Mouse (Mus musculus): ENCODE measurements around the gene Fbxo47. TPM values are rescaled to one million over a fixed set of nuclear protein-coding genes. Genes with fewer than 3 reads are reported as not detected.

Fbxo47 gene
- polyA plus RNA-seq, 1 experiment from 2014 or later = 0.33 TPM

GRCm38 (mm10) chr11:97905941-97906340 is 22.0 kb upstream of the Fbxo47 start:
- no peak overlapping the region for H3K4me3 ChIP-seq (replicated peaks)
- no peak overlapping the region for H3K9ac ChIP-seq
- ATAC-seq (ENCODE audit: low read depth) = no peak
- H3K9me3 ChIP-seq (replicated peaks) = no peaks in the 10 kb centered on the region
- no peaks in the 10 kb centered on the region for H3K4me1 ChIP-seq (replicated peaks)
- no peak overlapping the region for H3K27ac ChIP-seq
- H3K4me2 ChIP-seq = no peak overlapping the region
- no peak for DNase-seq
- H3K27me3 ChIP-seq = no peaks in the 10 kb centered on the region
- H3K36me3 ChIP-seq = no peaks in the 10 kb centered on the region
- WGBS (ENCODE audit: insufficient replicate concordance) = 54% methylated on average over 2 of the region's 2 CpGs

GRCm38 (mm10) chr11:97905540-97905939 is 21.6 kb upstream of the Fbxo47 start:
- H3K9ac ChIP-seq = no peak overlapping the region
- ATAC-seq (ENCODE audit: low read depth) = no peak
- no peak overlapping the region for H3K4me2 ChIP-seq
- no peaks in the 10 kb centered on the region for H3K27me3 ChIP-seq
- no peak for DNase-seq
- H3K27ac ChIP-seq = no peak overlapping the region
- H3K9me3 ChIP-seq (replicated peaks) = no peaks in the 10 kb centered on the region
- no peaks in the 10 kb centered on the region for H3K4me1 ChIP-seq (replicated peaks)
- H3K36me3 ChIP-seq = no peaks in the 10 kb centered on the region
- 67% methylated on average over 2 of the region's 2 CpGs for WGBS (ENCODE audit: insufficient replicate concordance)
- H3K4me3 ChIP-seq (replicated peaks) = no peak overlapping the region

GRCm38 (mm10) chr11:97904801-97905200 is 20.8 kb upstream of the Fbxo47 start:
- Histone ChIP-seq H3K27me3 (no peaks in the 10 kb centered on the region), H3K27ac (no peak overlapping the region), H3K4me3 (replicated peaks) (no peak overlapping the region), H3K36me3 (no peaks in the 10 kb centered on the region), H3K9me3 (replicated peaks) (no peaks in the 10 kb centered on the region), H3K9ac (no peak overlapping the region), H3K4me1 (replicated peaks) (no peaks in the 10 kb centered on the region), H3K4me2 (no peak overlapping the region)
- ATAC-seq (ENCODE audit: low read depth) = no peak
- 74% methylated on average over 13 of the region's 13 CpGs for WGBS (ENCODE audit: insufficient replicate concordance)
- DNase-seq = no peak

GRCm38 (mm10) chr11:97901806-97902205 is 17.9 kb upstream of the Fbxo47 start:
- no peaks in the 10 kb centered on the region for H3K9me3 ChIP-seq (replicated peaks)
- ATAC-seq (ENCODE audit: low read depth) (no peak), DNase-seq (no peak)
- no peaks in the 10 kb centered on the region for H3K36me3 ChIP-seq
- WGBS (ENCODE audit: insufficient replicate concordance) = 53% methylated on average over 6 of the region's 6 CpGs
- H3K4me2 ChIP-seq = no peak overlapping the region
- no peak overlapping the region for H3K27ac ChIP-seq
- H3K4me1 ChIP-seq (replicated peaks) = no peaks in the 10 kb centered on the region
- 0 out of 2 replicates have a peak, but pooled peaks cover 4% of the 10 kb centered on the region for H3K27me3 ChIP-seq
- no peak overlapping the region for H3K4me3 ChIP-seq (replicated peaks)
- H3K9ac ChIP-seq = no peak overlapping the region

DNA sequence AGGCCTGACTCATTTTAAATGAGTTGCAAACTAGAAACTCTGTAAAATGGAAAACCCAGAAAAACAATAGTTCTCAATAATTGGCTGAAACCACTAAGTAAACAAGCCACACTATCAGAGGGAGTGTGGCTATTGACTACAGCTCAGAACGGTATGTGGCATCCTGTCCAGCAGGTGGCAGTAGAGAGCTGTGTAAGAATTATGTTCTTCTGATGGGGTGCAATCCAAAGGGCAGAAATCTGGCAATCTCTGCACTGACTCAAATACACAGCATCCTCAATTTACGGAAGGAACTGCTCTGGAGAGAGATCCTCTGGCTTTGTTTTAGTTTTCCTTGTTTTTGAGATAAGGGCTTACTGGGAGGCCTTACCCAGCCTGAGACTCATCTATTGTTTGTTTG is 15.9 kb upstream of the Fbxo47 start:
- Histone ChIP-seq H3K9ac (no peak overlapping the region), H3K27ac (no peak overlapping the region), H3K4me2 (no peak overlapping the region), H3K27me3 (0 out of 2 replicates have a peak, but pooled peaks cover 4% of the 10 kb centered on the region), H3K4me1 (replicated peaks) (no peaks in the 10 kb centered on the region), H3K36me3 (no peaks in the 10 kb centered on the region), H3K9me3 (replicated peaks) (no peaks in the 10 kb centered on the region), H3K4me3 (replicated peaks) (no peak overlapping the region)
- DNase-seq = peak; percentile 51
- no peak; the same call in 1 of the 2 replicates for ATAC-seq (ENCODE audit: low read depth)
- 1% methylated on average over 2 of the region's 2 CpGs for WGBS (ENCODE audit: insufficient replicate concordance)

GRCm38 (mm10) chr11:97897568-97898185 is 13.7 kb upstream of the Fbxo47 start:
- H3K9me3 ChIP-seq (replicated peaks) = no peaks in the 10 kb centered on the region
- no peak overlapping the region for H3K27ac ChIP-seq
- no peak for DNase-seq
- H3K27me3 ChIP-seq = 0 out of 2 replicates have a peak, but pooled peaks cover 4% of the 10 kb centered on the region
- no peak overlapping the region for H3K4me2 ChIP-seq
- ATAC-seq (ENCODE audit: low read depth) = no peak
- H3K4me1 ChIP-seq (replicated peaks) = no peaks in the 10 kb centered on the region
- WGBS (ENCODE audit: insufficient replicate concordance) = 63% methylated on average over 3 of the region's 3 CpGs
- H3K9ac ChIP-seq = no peak overlapping the region
- no peaks in the 10 kb centered on the region for H3K36me3 ChIP-seq
- no peak overlapping the region for H3K4me3 ChIP-seq (replicated peaks)

- Histone ChIP-seq H3K9ac (no peak overlapping the region), H3K4me2 (no peak overlapping the region), H3K4me1 (replicated peaks) (no peaks in the 10 kb centered on the region), H3K27me3 (0 out of 2 replicates have a peak, but pooled peaks cover 4% of the 10 kb centered on the region), H3K4me3 (replicated peaks) (no peak overlapping the region), H3K27ac (no peak overlapping the region), H3K9me3 (replicated peaks) (no peaks in the 10 kb centered on the region), H3K36me3 (no peaks in the 10 kb centered on the region)
- ATAC-seq (ENCODE audit: low read depth) (no peak), DNase-seq (no peak)
- WGBS (ENCODE audit: insufficient replicate concordance) = 59% methylated on average over 4 of the region's 4 CpGs
Observed at GRCm38 (mm10) chr11:97896655-97897054, 12.7 kb upstream of the Fbxo47 start.

GRCm38 (mm10) chr11:97891821-97892220 is 7.9 kb upstream of the Fbxo47 start:
- WGBS (ENCODE audit: insufficient replicate concordance) = 67% methylated on average over 5 of the region's 5 CpGs
- H3K9ac ChIP-seq = no peak overlapping the region
- H3K4me2 ChIP-seq = no peak overlapping the region
- H3K27ac ChIP-seq = no peak overlapping the region
- H3K4me3 ChIP-seq (replicated peaks) = no peak overlapping the region
- no peaks in the 10 kb centered on the region for H3K36me3 ChIP-seq
- H3K27me3 ChIP-seq = no peaks in the 10 kb centered on the region
- H3K4me1 ChIP-seq (replicated peaks) = no peaks in the 10 kb centered on the region
- DNase-seq = no peak
- ATAC-seq (ENCODE audit: low read depth) = no peak
- H3K9me3 ChIP-seq (replicated peaks) = no peaks in the 10 kb centered on the region

- peak overlapping the region; percentile 67 for H3K4me2 ChIP-seq
- peak overlapping the region; percentile 67; the same call in 1 of the 2 replicates for H3K4me3 ChIP-seq (replicated peaks)
- no peak overlapping the region for H3K27ac ChIP-seq
- 77% methylated on average over 2 of the region's 2 CpGs for WGBS (ENCODE audit: insufficient replicate concordance)
- H3K9ac ChIP-seq = peak overlapping the region; percentile 65; the same call in 1 of the 2 replicates
- DNase-seq (no peak), ATAC-seq (ENCODE audit: low read depth) (no peak)
- H3K36me3 ChIP-seq = no peaks in the 10 kb centered on the region
- H3K27me3 ChIP-seq = no peaks in the 10 kb centered on the region
- no peaks in the 10 kb centered on the region for H3K9me3 ChIP-seq (replicated peaks)
- peaks cover 14% of the 10 kb centered on the region for H3K4me1 ChIP-seq (replicated peaks)
Observed at GRCm38 (mm10) chr11:97885296-97885915, 1.5 kb upstream of the Fbxo47 start.

DNA sequence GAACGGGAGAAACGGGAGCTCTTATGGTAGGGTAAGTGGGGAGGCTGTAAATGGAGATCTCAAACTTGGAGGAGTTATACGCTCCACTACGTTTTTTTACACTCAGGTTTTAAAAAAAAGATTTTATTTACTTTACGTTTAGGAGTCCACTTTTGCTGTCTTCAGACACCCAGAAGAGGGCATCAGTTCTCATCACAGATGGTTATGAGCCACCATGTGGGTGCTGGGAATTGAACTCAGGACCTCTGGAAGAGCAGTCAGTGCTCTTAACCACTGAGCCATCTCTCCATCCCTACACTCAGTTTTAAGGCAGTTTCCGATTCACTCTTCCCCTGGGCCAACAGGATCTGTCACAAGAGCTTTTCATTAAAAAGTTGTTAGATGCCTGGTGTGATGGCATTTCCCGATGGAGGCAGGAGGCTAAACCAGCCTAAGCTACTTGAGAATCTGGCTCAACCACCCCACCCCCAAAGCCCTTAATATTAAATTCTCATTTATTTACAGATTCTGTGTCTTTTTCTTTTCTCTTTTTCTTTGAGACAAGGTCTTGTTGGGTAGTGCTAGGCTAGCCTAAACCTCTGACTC is 739 bp upstream of the Fbxo47 start:
- ATAC-seq (ENCODE audit: low read depth) (no peak), DNase-seq (no peak)
- H3K9me3 ChIP-seq (replicated peaks) = no peaks in the 10 kb centered on the region
- H3K4me2 ChIP-seq = peak overlapping the region; percentile 67
- H3K9ac ChIP-seq = peak overlapping the region; percentile 65; the same call in 1 of the 2 replicates
- 29% methylated on average over 7 of the region's 7 CpGs for WGBS (ENCODE audit: insufficient replicate concordance)
- peak overlapping the region; percentile 67 for H3K4me3 ChIP-seq (replicated peaks)
- peaks cover 14% of the 10 kb centered on the region for H3K4me1 ChIP-seq (replicated peaks)
- no peaks in the 10 kb centered on the region for H3K36me3 ChIP-seq
- peak overlapping the region; percentile 77 for H3K27ac ChIP-seq
- no peaks in the 10 kb centered on the region for H3K27me3 ChIP-seq

DNA sequence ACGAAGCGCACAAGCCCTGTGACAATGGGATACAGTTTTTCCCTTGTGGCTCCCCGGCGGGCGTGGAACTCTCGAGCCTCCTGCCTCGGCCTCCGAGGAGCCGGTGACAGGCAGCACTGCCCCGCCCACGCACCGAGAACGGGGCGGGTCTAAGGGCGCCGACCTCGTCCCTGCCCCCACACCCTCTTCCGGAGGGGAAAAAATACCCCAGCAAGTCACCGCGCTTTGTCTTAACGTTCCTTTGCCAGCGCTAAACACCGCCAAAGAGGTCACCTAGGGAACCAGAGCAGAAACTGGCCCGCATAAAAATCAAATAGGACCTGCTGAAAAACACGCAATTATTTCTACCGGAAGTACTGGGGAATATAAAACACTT is 424 bp downstream of the Fbxo47 start:
- 2% methylated on average over 26 of the region's 26 CpGs for WGBS (ENCODE audit: insufficient replicate concordance)
- peak overlapping the region; percentile 84 for H3K27ac ChIP-seq

More for the DNA sequence above, 424 bp downstream of the Fbxo47 start:
- H3K4me2 ChIP-seq = peak overlapping the region; percentile 67
- peak overlapping the region; percentile 68 for H3K9ac ChIP-seq
- H3K4me1 ChIP-seq (replicated peaks) = peaks cover 14% of the 10 kb centered on the region
- peak; percentile 77 for DNase-seq
- no peaks in the 10 kb centered on the region for H3K36me3 ChIP-seq
- H3K9me3 ChIP-seq (replicated peaks) = no peaks in the 10 kb centered on the region
- no peaks in the 10 kb centered on the region for H3K27me3 ChIP-seq
- peak overlapping the region; percentile 67 for H3K4me3 ChIP-seq (replicated peaks)
- peak; percentile 73 for ATAC-seq (ENCODE audit: low read depth)

All from liver, embryonic 13.5 days (tissue).